Mouse (Mus musculus) heart, adult 2 months (tissue): ENCODE results near the gene Acin1. TPM values are rescaled to one million over a fixed set of nuclear protein-coding genes. Genes with fewer than 3 reads are reported as not detected.

Experiments used
- DNase-seq, 2 experiments: peaks; one replicate each; pipeline ENCODE4 v3.0.0; 2021
- H3K27ac ChIP-seq: fragments of 200-600 bp; 2 replicates; pipeline ENCODE4 v1.8.1; 2022
- H3K27me3 ChIP-seq: fragments of 200-500 bp; 2 replicates; pipeline ENCODE4 v1.6.1; 2012; ENCODE audit warnings: mild to moderate bottlenecking, low read length, inconsistent platforms, mixed read lengths; ENCODE audit not compliant: control insufficient read depth, insufficient read depth
- H3K36me3 ChIP-seq: fragments of 200-500 bp; 2 replicates; pipeline ENCODE4 v1.6.1; 2012; ENCODE audit warnings: low read length, inconsistent platforms; ENCODE audit not compliant: control insufficient read depth, insufficient read depth
- H3K4me1 ChIP-seq: fragments of 200-500 bp; 2 replicates; pipeline ENCODE4 v1.6.1; 2011; ENCODE audit warnings: low read length; ENCODE audit not compliant: control insufficient read depth, insufficient read depth
- H3K4me3 ChIP-seq: fragments of 200-600 bp; 2 replicates; pipeline ENCODE4 v1.8.1; 2022
- H3K79me2 ChIP-seq: fragments of 200-500 bp; replicated peaks from 2 replicates; pipeline ENCODE4 v1.6.1; 2012; ENCODE audit warnings: mild to moderate bottlenecking, inconsistent platforms, low read length, moderate library complexity, mixed read lengths; ENCODE audit not compliant: control insufficient read depth, insufficient read depth
- H3K9ac ChIP-seq: fragments of 200-500 bp; 2 replicates; pipeline ENCODE4 v1.6.1; 2012; ENCODE audit warnings: low read depth, mild to moderate bottlenecking, control low read depth, inconsistent platforms, low read length, mixed read lengths
- CTCF ChIP-seq: fragments of 200-600 bp; IDR thresholded peaks from 2 replicates; pipeline ENCODE4 v1.8.1; 2022; ENCODE audit warnings: antibody characterized with exemption, mild to moderate bottlenecking, moderate library complexity
- EP300 ChIP-seq: fragments of 200-500 bp; IDR thresholded peaks from 2 replicates; pipeline ENCODE4 v1.6.1; 2011; ENCODE audit warnings: low read depth, low read length, control low read depth; ENCODE audit not compliant: insufficient read depth
- POLR2A ChIP-seq: fragments of 200-500 bp; IDR thresholded peaks from 2 replicates; pipeline ENCODE4 v1.6.1; 2011; ENCODE audit warnings: mild to moderate bottlenecking, low read depth, low read length, control low read depth; ENCODE audit not compliant: insufficient read depth
- WGBS: fragments of 180-500 bp; shearing (Covaris S2); methylation state at CpG from one replicate; pipeline ENCODE4 v1.1.7; 2018; 5-methylcytosine and 5-hydroxymethylcytosine counted together
- intact Hi-C: fragments of 180-260 bp; cut with DNase I; formaldehyde crosslinking; loops from one replicate; pipeline ENCODE4 v1.15.1; 2025
- polyA plus RNA-seq: library from polyadenylated mRNA; depleted of rRNA; stranded (reverse); fragments of >200 nt; gene quantifications from 2 replicates; pipeline ENCODE4 v1.2.3, GENCODE M21; 2012
- total RNA-seq, 2 experiments: library from RNA; stranded (reverse); gene quantifications; 2 replicates each; pipeline ENCODE4 v1.2.3; 2021

Gene Acin1
- total and polyA plus RNA-seq, 3 experiments = 59.9 to 84.9 (median 72.3) TPM

- H3K36me3 ChIP-seq = no peaks in the 10 kb centered on the region
- H3K4me1 ChIP-seq = no peaks in the 10 kb centered on the region
- H3K27me3 ChIP-seq = no peaks in the 10 kb centered on the region
- intact Hi-C loops = loop anchor here (5.0 kb wide), 1 partner anchor 114 kb away; no protein-coding TSS in a partner anchor
- DNase-seq = peak; percentile 90 to 91
- peak within 1 kb of the TSS; percentile 79 for H3K9ac ChIP-seq
- H3K27ac ChIP-seq = peak within 1 kb of the TSS; percentile 40; the same call in 1 of the 2 replicates
- TF ChIP-seq EP300 = peak; percentile 68; the same call in 1 of the 2 replicates
- TF ChIP-seq POLR2A = 0 out of 2 replicates have a peak, but pooled peaks have one; percentile 15
- TF ChIP-seq CTCF = peak; percentile 94
- no peaks in the 10 kb centered on the region for H3K79me2 ChIP-seq
- peak within 1 kb of the TSS; percentile 74 for H3K4me3 ChIP-seq
- under 1% methylated on average over 47 of the region's 52 CpGs for WGBS
Measured at GRCm38 (mm10) chr14:54641305-54641969, 45.3 kb downstream of the Acin1 start, which contains the start of gene Cdh24. Cdh24 (minus strand) TSS chr14:54641364.

- Histone ChIP-seq H3K4me3 (peak within 1 kb of the TSS; percentile 74), H3K36me3 (no peaks in the 10 kb centered on the region), H3K27ac (peak within 1 kb of the TSS; percentile 40; the same call in 1 of the 2 replicates), H3K9ac (peak within 1 kb of the TSS; percentile 79), H3K79me2 (no peaks in the 10 kb centered on the region), H3K4me1 (no peaks in the 10 kb centered on the region), H3K27me3 (no peaks in the 10 kb centered on the region)
- TF ChIP-seq POLR2A (no peak), CTCF (no peak), EP300 (no peak)
- intact Hi-C loops = loop anchor here (5.0 kb wide), 1 partner anchor 114 kb away; no protein-coding TSS in a partner anchor
- WGBS = 2% methylated on average over 28 of the region's 28 CpGs
- no peak for DNase-seq
Measured at GRCm38 (mm10) chr14:54640946-54641304, 45.8 kb downstream of the Acin1 start, which contains the start of gene Gm17606. Gm17606 (plus strand) TSS chr14:54640952.

DNA sequence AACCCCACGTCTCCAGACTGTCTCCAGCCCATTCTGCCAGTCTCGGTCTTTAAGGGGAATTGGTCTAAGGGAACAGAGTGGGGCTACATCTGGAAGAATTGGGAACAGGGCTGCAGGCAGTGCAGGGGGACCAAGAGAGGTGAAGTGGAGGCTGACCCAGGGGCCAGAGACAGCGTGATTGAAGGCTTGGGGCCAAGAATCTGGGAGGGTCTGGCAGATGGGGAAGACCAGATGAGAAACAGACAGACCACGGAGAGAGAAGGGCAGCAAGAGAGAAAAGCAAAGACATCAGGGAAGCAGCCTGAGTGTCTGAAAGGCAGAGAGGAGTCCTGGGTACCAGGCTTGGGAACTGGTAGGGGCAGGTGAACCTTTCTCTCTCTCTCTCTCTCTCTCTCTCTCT is 46.6 kb downstream of the Acin1 start:
- TF ChIP-seq CTCF (no peak), POLR2A (no peak), EP300 (no peak)
- 63% methylated on average over 4 of the region's 4 CpGs for WGBS
- H3K27me3 ChIP-seq = no peaks in the 10 kb centered on the region
- H3K27ac ChIP-seq = no peak overlapping the region
- no peaks in the 10 kb centered on the region for H3K79me2 ChIP-seq
- no peak overlapping the region for H3K9ac ChIP-seq
- no peaks in the 10 kb centered on the region for H3K4me1 ChIP-seq
- no peaks in the 10 kb centered on the region for H3K36me3 ChIP-seq
- no peak for DNase-seq
- intact Hi-C loops = loop anchor here (5.0 kb wide), 1 partner anchor 113 kb away; no protein-coding TSS in a partner anchor
- no peak overlapping the region for H3K4me3 ChIP-seq

DNA sequence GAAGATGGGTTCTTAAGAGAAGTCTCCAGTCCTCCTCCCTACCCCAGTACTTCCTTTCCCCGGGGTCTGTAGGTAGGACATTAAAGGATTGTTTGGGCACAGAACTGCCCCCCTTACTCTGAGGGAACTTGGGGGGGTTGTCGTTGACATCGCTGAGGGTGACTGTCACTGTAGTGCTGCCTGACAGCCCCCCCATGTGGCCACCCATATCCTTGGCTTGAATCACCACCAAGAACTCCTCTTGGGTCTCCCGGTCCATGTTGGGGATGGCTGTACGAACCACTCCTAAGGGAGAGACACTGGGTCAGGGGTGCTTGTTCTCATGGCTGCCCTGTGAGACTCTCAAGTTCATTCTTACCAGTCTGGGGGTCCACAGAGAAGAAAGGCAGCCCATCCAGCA is 48.5 kb downstream of the Acin1 start:
- no peaks in the 10 kb centered on the region for H3K27me3 ChIP-seq
- 55% methylated on average over 5 of the region's 5 CpGs for WGBS
- no peak for DNase-seq
- no peaks in the 10 kb centered on the region for H3K79me2 ChIP-seq
- H3K27ac ChIP-seq = no peak overlapping the region
- intact Hi-C loops = no loop called here
- H3K4me1 ChIP-seq = no peaks in the 10 kb centered on the region
- H3K36me3 ChIP-seq = no peaks in the 10 kb centered on the region
- no peak overlapping the region for H3K4me3 ChIP-seq
- TF ChIP-seq EP300 (no peak), POLR2A (no peak), CTCF (peak; percentile 28)
- no peak overlapping the region for H3K9ac ChIP-seq

DNA sequence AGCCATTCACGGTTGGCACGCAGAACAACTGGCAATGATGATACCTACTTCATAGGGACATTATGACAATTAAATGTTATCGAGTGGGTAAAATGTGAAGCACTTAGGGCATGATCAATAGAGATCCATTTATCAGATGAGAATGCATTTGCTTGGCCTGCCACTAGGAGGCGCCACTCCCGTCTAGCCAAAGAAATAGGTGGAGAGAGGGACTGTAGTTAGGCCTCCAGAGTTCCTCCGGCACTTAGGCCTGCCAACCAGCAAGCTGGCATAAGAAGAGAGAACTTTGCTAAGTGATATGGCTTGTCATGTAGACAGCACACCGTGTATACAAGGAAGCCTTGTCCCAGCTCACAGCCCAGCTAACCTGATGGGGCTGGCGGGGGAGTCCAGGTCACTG is 49.8 kb downstream of the Acin1 start:
- 55% methylated on average over 8 of the region's 8 CpGs for WGBS
- no peak overlapping the region for H3K4me3 ChIP-seq
- no peaks in the 10 kb centered on the region for H3K79me2 ChIP-seq
- intact Hi-C loops = no loop called here
- no peaks in the 10 kb centered on the region for H3K36me3 ChIP-seq
- H3K9ac ChIP-seq = no peak overlapping the region
- H3K27ac ChIP-seq = no peak overlapping the region
- TF ChIP-seq CTCF (peak; percentile 88), POLR2A (no peak), EP300 (no peak)
- DNase-seq = peak in 1 of 2 experiments; percentile 59
- H3K4me1 ChIP-seq = no peaks in the 10 kb centered on the region
- H3K27me3 ChIP-seq = no peaks in the 10 kb centered on the region

DNA sequence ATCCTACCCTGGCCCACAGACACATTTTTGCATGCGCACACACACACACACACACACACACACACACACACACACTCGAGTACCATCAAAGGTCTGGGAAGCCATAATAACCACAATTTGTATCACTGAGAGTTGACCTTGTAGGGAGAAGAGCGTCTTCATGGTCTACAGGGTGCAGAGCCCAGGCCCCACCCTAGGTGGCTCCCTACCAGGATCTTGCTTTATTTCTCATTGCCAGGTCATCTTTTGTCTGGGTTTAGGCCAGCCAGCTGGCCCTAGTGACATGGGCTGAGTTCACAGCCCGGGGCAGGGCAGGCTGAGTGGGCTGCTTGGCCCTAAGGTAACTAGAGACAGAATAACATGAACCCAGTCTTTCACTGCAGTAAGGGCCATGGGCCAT is 52.5 kb downstream of the Acin1 start:
- 70% methylated on average over 4 of the region's 4 CpGs for WGBS
- intact Hi-C loops = no loop called here
- no peaks in the 10 kb centered on the region for H3K79me2 ChIP-seq
- DNase-seq = no peak
- H3K27ac ChIP-seq = no peak overlapping the region
- TF ChIP-seq EP300 (no peak), POLR2A (no peak), CTCF (0 out of 2 replicates have a peak, but pooled peaks have one; percentile 8)
- H3K27me3 ChIP-seq = no peaks in the 10 kb centered on the region
- no peaks in the 10 kb centered on the region for H3K36me3 ChIP-seq
- H3K4me3 ChIP-seq = no peak overlapping the region
- H3K9ac ChIP-seq = no peak overlapping the region
- no peaks in the 10 kb centered on the region for H3K4me1 ChIP-seq
